Mouse (Mus musculus): ENCODE measurements at regions not wholly inside any gene's neighbourhood (a gene's known extent, or its start where the extent isn't known, plus 50 kb on each side); places are given as distances from the start of the nearest gene placed in this dataset.

- DNase-seq = no peak
Measured at GRCm38 (mm10) chr1:48383590-48383989, 1490.9 kb upstream of the Slc39a10 start.

GRCm38 (mm10) chr1:48380139-48380538, 1487.5 kb upstream of the Slc39a10 start:
- DNase-seq = no peak

- DNase-seq = no peak
Measured at GRCm38 (mm10) chr1:48351416-48351815, 1458.8 kb upstream of the Slc39a10 start.

GRCm38 (mm10) chr1:48342963-48343362, 1450.3 kb upstream of the Slc39a10 start:
- DNase-seq = peak; percentile 47

All from layer of hippocampus, adult 9-11 months (tissue).